Mouse (Mus musculus) erythroblast, adult 5-6 weeks (primary cell): Measurements from ENCODE around the gene Fry. TPM values are rescaled to one million over a fixed set of nuclear protein-coding genes. Genes with fewer than 3 reads are reported as not detected.

Source experiments
- total RNA-seq, 2 experiments: library from RNA; stranded (forward) in 1 of 2; stranded (reverse) in 1 of 2; fragments of 150-400 nt in 1 of 2; fragments of 200-764, 138-1000 nt in 1 of 2; gene quantifications; 2 replicates each; pipeline versions ENCODE4 v1.2.3 to v1.2.4; 2015 to 2017; ENCODE audit warnings: low replicate concordance in 2 of 2

Gene Fry
- total RNA-seq, 2 experiments from 2014 or later: 16.1 to 16.4 TPM

Other genes with a start within 250 kb of the Fry start
- not detected in 2 replicates for gene Rxfp2, start 100.0 kb upstream of the Fry start, total RNA-seq (2015; ENCODE audit: low replicate concordance)
- not detected in 2 replicates for gene Rxfp2, start 100.0 kb upstream of the Fry start, total RNA-seq (2017; ENCODE audit: low replicate concordance)